8 mouse cellular contexts compared by ENCODE assay signal in the genomic region with DNA sequence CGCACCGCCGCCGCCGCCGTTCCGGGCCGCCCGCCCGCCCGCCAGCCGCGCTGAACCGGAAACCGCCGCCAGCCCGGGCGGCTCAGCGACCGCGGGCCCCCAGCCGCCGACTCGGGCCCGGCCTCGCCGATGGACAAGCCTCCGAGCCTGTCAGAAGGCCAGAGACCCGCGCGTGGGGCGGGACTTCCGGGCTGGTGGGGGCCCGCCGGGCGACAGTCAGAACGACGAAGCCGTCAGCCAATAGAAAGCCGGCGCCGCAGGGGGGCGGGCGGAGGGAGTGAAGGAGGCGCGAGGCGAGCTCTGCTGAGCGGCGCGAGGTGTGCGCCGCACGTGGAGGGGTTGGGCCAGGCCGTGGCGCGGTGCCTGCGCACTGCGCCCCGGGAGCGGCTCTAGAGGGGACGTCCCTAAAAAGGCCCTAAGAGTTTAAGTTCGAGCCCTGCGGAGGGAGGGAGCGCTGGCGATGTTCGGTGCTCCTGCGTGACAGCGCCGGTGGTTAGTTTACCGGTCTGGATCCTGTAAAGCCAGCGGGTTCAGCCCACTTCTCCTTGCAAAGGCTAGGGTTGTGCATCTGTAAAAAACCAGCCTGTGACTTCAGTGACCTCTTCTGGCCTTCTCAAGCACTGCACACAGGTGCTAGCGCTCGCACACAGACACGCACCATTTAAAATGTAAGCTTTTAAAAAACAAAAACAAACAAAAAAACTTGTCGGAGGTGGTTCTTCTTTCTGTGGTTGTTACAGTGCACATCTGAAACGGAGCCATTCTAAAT. TPM values are rescaled to one million over a fixed set of nuclear protein-coding genes. Genes with fewer than 3 reads are reported as not detected.
DNase-seq lines count a peak whose midpoint lies in the region; ATAC-seq lines count a peak whose summit lies in the region.

A gene (minus strand): TSS at position 53 of the 769 bp plus-strand sequence.

- peak within 1 kb of the TSS; percentile 87 for H3K4me2 ChIP-seq in intestine, embryonic 14.5 days (ENCODE audit: low read length)

- H3K27ac ChIP-seq in intestine, embryonic 14.5 days (ENCODE audit: low read depth), result peak within 1 kb of the TSS; percentile 54; the same call in 1 of the 2 replicates

- no peaks in the 10 kb centered on the region for H3K36me3 ChIP-seq in intestine, embryonic 14.5 days (ENCODE audit: control insufficient read depth, insufficient read depth, low read length)

- H3K4me3 ChIP-seq in intestine, embryonic 14.5 days (ENCODE audit: low read depth, low read length), result peak within 1 kb of the TSS; percentile 91

- H3K4me1 ChIP-seq in intestine, embryonic 14.5 days (replicated peaks; ENCODE audit: control insufficient read depth, insufficient read depth, low read length), result peaks cover 14% of the 10 kb centered on the region

- ATAC-seq in intestine, embryonic 14.5 days (replicated peaks; ENCODE audit: low FRiP score, low TSS enrichment, low read depth), result peak; percentile 99

- H3K9me3 ChIP-seq in intestine, embryonic 14.5 days (ENCODE audit: control insufficient read depth, low read length), result no peaks in the 10 kb centered on the region

- H3K27me3 ChIP-seq in intestine, embryonic 14.5 days (replicated peaks; ENCODE audit: control insufficient read depth, insufficient read depth, low read length), result no peaks in the 10 kb centered on the region

- peak; percentile 98 to 100 for DNase-seq in adrenal gland, adult 18-20 months (ENCODE audit: low spot score in 2 of 2)
- DNase-seq in embryo, embryonic 11 days, result peak; percentile 100
- DNase-seq in gastrocnemius, postnatal 25 days, result peak; percentile 99
- peak; percentile 99 for DNase-seq in intestine, embryonic 14.5 days (ENCODE audit: low spot score)
- DNase-seq in left cerebral cortex, postnatal 14 days (ENCODE audit: low spot score in 2 of 2), result peak; percentile 98 to 100
- DNase-seq in mesoderm, embryonic 11.5 days (ENCODE audit: low read depth, low spot score), result peak; percentile 98
- DNase-seq in right cerebral cortex, postnatal 36 days (ENCODE audit: low spot score in 2 of 2), result peak; percentile 97 to 98
- DNase-seq in yolk sac, embryonic 10.5 days (ENCODE audit: low spot score), result peak; percentile 97

- WGBS in intestine, embryonic 14.5 days, result 4% methylated on average over 64 of the region's 76 CpGs

- H3K9ac ChIP-seq in intestine, embryonic 14.5 days (ENCODE audit: low read length), result peak within 1 kb of the TSS; percentile 94

- intact Hi-C loops in left cerebral cortex, postnatal 14 days (cut with DNase I), result loop anchor here (5.0 kb wide), 1 partner anchor 38 kb away; no protein-coding TSS in a partner anchor

RNA-seq across cellular contexts. Expression of the gene that starts here (rescaled TPM):
- total RNA-seq in adrenal gland, adult 18-20 months (2021), result 10 to 100 TPM; 31.1 to 32.4 TPM
- 10 to 100 TPM; 16.0 to 16.5 TPM for total RNA-seq in gastrocnemius, postnatal 25 days (2021)
- polyA plus RNA-seq in intestine, embryonic 14.5 days (2014; fragmentation: Nextera tagmentation; extraction: Ambion mirVana), result 26.7 and 30.4 TPM in 2 replicates
- total RNA-seq in left cerebral cortex, postnatal 14 days (2021), result 10 to 100 TPM; 66.8 to 67.9 TPM

Comparison
In these comparisons a context has a peak if more than half of its experiments do, and no peak if none do; other contexts are left out.
1. Peak in every context shown above with its lines: DNase-seq, ATAC-seq, H3K4me3 ChIP-seq and H3K27ac ChIP-seq.